In genomic region chr11:30743991-30744390, GRCm38 (mm10) we compare ENCODE assay signal across 23 mouse cellular contexts.
"Had no signal": no experiment of that assay in that cellular context is flagged by ENCODE, and none has a peak within 500 bp of the region (broad histone marks: within the 10 kb centered on the region; RNA-seq: fewer than 3 reads in every experiment).

No protein-coding gene starts in this region.

- H3K36me3 ChIP-seq: midbrain, embryonic 12.5 days; midbrain, embryonic 15.5 days; neural tube, embryonic 12.5 days; neural tube, embryonic 15.5 days; stomach, embryonic 15.5 days had no signal

- H3K27me3 ChIP-seq: midbrain, embryonic 12.5 days; midbrain, embryonic 15.5 days; neural tube, embryonic 12.5 days; neural tube, embryonic 15.5 days; stomach, embryonic 15.5 days had no signal

- H3K9me3 ChIP-seq: midbrain, embryonic 12.5 days; midbrain, embryonic 15.5 days; neural tube, embryonic 12.5 days; neural tube, embryonic 15.5 days; stomach, embryonic 15.5 days had no signal

- H3K4me1 ChIP-seq: midbrain, embryonic 15.5 days; neural tube, embryonic 12.5 days; neural tube, embryonic 15.5 days; stomach, embryonic 15.5 days had no signal

- ATAC-seq: liver, postnatal 0 days; lung, postnatal 0 days; midbrain, embryonic 15.5 days had no signal

- H3K4me2 ChIP-seq: liver, embryonic 11.5 days; lung, embryonic 14.5 days; midbrain, embryonic 12.5 days; midbrain, embryonic 15.5 days; neural tube, embryonic 12.5 days; neural tube, embryonic 15.5 days; stomach, embryonic 15.5 days had no signal

- H3K27ac ChIP-seq: left cerebral cortex, adult 2 months; liver, embryonic 14.5 days; macrophage; midbrain, embryonic 12.5 days; midbrain, embryonic 15.5 days; neural tube, embryonic 12.5 days; neural tube, embryonic 15.5 days; stomach, embryonic 15.5 days had no signal

- DNase-seq: kidney, adult 9 months; kidney, postnatal 14 days; kidney, postnatal 4 days; layer of hippocampus, adult 9-11 months; layer of hippocampus, postnatal 36 days; liver, postnatal 0 days; lung, embryonic 14.5 days; right cerebral cortex, adult 18-20 months; right cerebral cortex, postnatal 14 days; right cerebral cortex, postnatal 4 days; thymus, adult 2 months; thymus, postnatal 14 days; thymus, postnatal 4 days had no signal

- H3K9ac ChIP-seq: liver, embryonic 14.5 days; liver, postnatal 0 days; lung, embryonic 14.5 days; midbrain, embryonic 12.5 days; midbrain, embryonic 15.5 days; neural tube, embryonic 12.5 days; neural tube, embryonic 15.5 days; stomach, embryonic 15.5 days had no signal

- H3K4me3 ChIP-seq: left cerebral cortex, adult 2 months; midbrain, embryonic 12.5 days; midbrain, embryonic 15.5 days; neural tube, embryonic 12.5 days; neural tube, embryonic 15.5 days; stomach, embryonic 15.5 days had no signal
